Mouse (Mus musculus) CH12.LX (cell line): ENCODE results near the gene Hdac9.

Experiments
- BHLHE40 ChIP-seq: IDR thresholded peaks from 2 replicates; pipeline ENCODE4 v1.6.1; 2011; ENCODE audit warnings: mild to moderate bottlenecking, low read depth, low read length, improper control_type of control experiment
- CTCF ChIP-seq, 2 experiments: IDR thresholded peaks in 1 of 2; conservative IDR thresholded peaks in 1 of 2; 2 replicates each; pipeline ENCODE4 v1.5.1; 2011 to 2012; ENCODE audit warnings: low read depth in 2 of 2, low read length in 2 of 2, improper control_type of control experiment in 1 of 2, inconsistent platforms in 1 of 2, mild to moderate bottlenecking in 1 of 2, moderate library complexity in 1 of 2
- E2F4 ChIP-seq: IDR thresholded peaks from 2 replicates; pipeline ENCODE4 v1.6.1; 2011; ENCODE audit warnings: low read depth, low read length, improper control_type of control experiment; ENCODE audit not compliant: insufficient replicate concordance
- EP300 ChIP-seq: IDR thresholded peaks from 2 replicates; pipeline ENCODE4 v1.6.1; 2011; ENCODE audit warnings: low read length, improper control_type of control experiment
- ETS1 ChIP-seq: conservative IDR thresholded peaks from 2 replicates; pipeline ENCODE4 v1.6.1; 2012; ENCODE audit warnings: low read depth, mild to moderate bottlenecking, inconsistent platforms, low read length, improper control_type of control experiment, moderate library complexity
- HCFC1 ChIP-seq: IDR thresholded peaks from 2 replicates; pipeline ENCODE4 v1.6.1; 2012; ENCODE audit warnings: low read depth, mild to moderate bottlenecking, inconsistent platforms, low read length, improper control_type of control experiment
- JUN ChIP-seq: IDR thresholded peaks from 2 replicates; pipeline ENCODE4 v1.6.1; 2011; ENCODE audit warnings: low read depth, mild to moderate bottlenecking, low read length, improper control_type of control experiment, moderate library complexity; ENCODE audit not compliant: insufficient read depth
- MAZ ChIP-seq: IDR thresholded peaks from 2 replicates; pipeline ENCODE4 v1.6.1; 2012; ENCODE audit warnings: low read depth, mild to moderate bottlenecking, inconsistent platforms, low read length, improper control_type of control experiment, moderate library complexity
- MXI1 ChIP-seq: IDR thresholded peaks from 2 replicates; pipeline ENCODE4 v1.6.1; 2011; ENCODE audit warnings: mild to moderate bottlenecking, low read depth, low read length, improper control_type of control experiment
- POLR2A ChIP-seq: IDR thresholded peaks from 2 replicates; pipeline ENCODE4 v1.6.1; 2011; ENCODE audit warnings: low read depth, mild to moderate bottlenecking, improper control_type of control experiment, low read length
- TCF12 ChIP-seq: IDR thresholded peaks from 2 replicates; pipeline ENCODE4 v1.6.1; 2014; ENCODE audit warnings: low read depth, mild to moderate bottlenecking, inconsistent platforms, low read length, improper control_type of control experiment
- ZC3H11A ChIP-seq: IDR thresholded peaks from 2 replicates; pipeline ENCODE4 v1.6.1; 2012; ENCODE audit warnings: low read depth, mild to moderate bottlenecking, inconsistent platforms, low read length, improper control_type of control experiment
- ZNF384 ChIP-seq: IDR thresholded peaks from 2 replicates; pipeline ENCODE4 v1.6.1; 2012; ENCODE audit warnings: low read depth, low read length, improper control_type of control experiment, inconsistent platforms

DNA sequence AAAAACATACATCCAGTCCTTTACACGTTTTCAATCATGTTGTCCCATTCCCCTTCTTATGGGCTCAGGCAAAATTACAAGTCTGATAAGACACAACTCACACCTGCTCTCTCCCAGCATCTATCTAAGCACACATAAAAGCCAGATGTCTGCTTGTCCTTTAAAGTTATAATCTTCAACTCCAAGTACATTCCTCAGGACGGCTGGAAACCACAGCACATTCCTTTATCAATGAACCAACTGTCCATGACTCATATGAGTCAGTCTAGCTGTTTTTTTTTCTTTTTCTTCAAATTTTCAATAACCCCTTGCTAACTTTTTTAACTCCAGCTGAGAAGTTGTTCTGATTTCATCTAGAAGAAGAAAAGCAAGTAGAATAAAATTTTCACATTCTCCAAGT lies 692.4 kb downstream of the Hdac9 start:
- no peak for TF ChIP-seq MXI1
- TF ChIP-seq CTCF (conservative IDR thresholded peaks at IDR 0.05 in 1 of 2, IDR thresholded peaks at IDR 0.05 in 1 of 2; ENCODE audit: low read depth in 2 of 2, low read length in 2 of 2), result no peak
- no peak for TF ChIP-seq HCFC1
- no peak for TF ChIP-seq TCF12
- TF ChIP-seq EP300, result no peak
- no peak for TF ChIP-seq POLR2A
- TF ChIP-seq ZNF384, result no peak
- no peak for TF ChIP-seq E2F4
- TF ChIP-seq BHLHE40, result no peak
- TF ChIP-seq ETS1, result no peak
- no peak for TF ChIP-seq ZC3H11A
- TF ChIP-seq MAZ, result no peak
- TF ChIP-seq JUN, result no peak
